Mouse (Mus musculus) forelimb bud, embryonic 11.5 days (tissue): ENCODE results near the gene Gm47995.
"Not testable (repeated sequence)": the region's sequence is repeated elsewhere in the genome, so short reads cannot be mapped to it uniquely, and the experiment has no call there.

ENCODE experiments used
- DNase-seq: peaks from one replicate; pipeline ENCODE4 v3.0.0-alpha.2; 2012; ENCODE audit warnings: low read depth, low spot score

Gene Gm47995

GRCm38 (mm10) chr1:151186879-151187424 is 11.3 kb upstream of the Gm47995 start:
- DNase-seq = not testable (repeated sequence)

DNA sequence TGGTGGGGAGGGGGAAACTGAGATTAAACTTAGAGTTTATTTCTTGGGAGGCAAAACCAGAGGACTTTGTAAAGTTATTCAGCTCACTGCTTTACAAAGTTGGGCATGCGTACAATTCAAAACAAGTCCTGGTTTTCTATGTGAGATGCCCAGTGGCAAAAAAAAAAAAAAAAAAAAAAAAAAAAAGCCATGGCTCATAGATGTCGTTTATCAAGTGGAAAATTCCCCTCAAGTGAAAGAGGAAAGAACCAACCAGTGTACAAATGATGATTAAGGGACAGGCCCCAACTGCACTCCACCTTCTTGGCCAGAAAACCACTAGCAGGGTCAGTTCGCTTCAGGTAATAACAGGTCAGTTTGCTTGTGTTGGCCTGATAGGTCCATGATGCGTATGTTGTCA is 9.8 kb upstream of the Gm47995 start:
- DNase-seq = no peak

- DNase-seq = not testable (repeated sequence)
These were observed 6.2 kb upstream of the Gm47995 start, which contains the start of gene Gm8947 for GRCm38 (mm10) chr1:151192075-151192474. TSS of gene Gm8947 (plus strand) at chr1:151192376.

DNA sequence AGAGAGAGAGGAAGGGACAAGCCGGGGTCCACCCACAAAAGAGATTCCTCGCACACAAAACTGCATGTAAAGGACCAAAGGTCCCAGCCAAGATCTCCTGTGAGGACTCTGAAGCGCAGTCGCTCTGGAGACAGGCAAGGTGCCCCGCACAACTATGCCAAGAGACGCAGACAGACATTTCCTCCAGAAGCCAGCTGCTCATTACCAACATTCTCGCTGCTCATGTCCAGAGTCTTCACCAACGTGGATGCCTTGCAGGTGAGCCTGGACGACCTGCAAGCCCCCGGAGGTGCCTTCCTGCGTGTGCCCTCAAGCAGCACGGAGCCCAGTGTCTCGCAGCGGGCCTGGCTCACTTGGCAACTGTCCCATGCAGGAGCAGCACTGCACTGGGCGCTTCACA is 5.5 kb upstream of the Gm47995 start:
- DNase-seq = not testable (repeated sequence)

DNA sequence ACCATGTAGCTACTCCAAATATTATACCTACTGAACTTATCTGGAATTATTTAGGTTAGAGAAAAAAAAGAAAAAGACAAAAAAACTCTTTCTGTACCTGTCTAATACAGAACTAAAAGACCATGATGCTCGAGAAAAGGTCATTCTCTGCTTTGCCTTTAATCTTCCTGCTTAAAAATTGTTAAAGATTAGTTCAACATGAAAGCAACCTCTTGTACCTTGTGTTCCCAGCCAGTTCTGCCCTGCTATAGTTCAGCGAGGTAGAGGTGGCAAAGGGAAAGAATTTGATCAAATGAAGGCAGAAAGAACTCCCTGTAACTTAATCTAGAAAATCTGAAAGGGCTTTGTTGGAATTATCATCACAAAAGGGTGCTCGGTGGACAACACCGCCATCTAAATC is 2.3 kb upstream of the Gm47995 start:
- DNase-seq = not testable (repeated sequence)

- not testable (repeated sequence) for DNase-seq
These were observed 1.6 kb upstream of the Gm47995 start for GRCm38 (mm10) chr1:151196690-151197089.

DNA sequence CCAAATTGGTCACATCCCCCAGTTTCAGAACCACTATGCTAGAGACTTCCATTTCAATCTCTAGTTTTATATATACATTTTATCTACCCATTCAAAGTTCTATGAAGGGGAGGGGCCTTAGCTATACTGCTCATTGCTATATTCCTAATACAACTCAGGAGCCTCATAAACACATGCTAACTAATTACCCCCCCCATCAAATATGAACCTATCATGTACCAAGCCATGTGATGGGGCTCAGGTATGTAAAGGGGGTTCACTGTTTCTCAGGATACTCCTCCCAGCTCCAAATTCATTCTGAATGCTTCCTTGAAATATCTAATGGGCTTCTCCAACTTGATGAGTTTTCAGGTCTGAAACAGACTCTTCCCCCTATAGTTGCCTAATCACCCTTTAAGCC is 2.4 kb downstream of the Gm47995 start:
- DNase-seq = not testable (repeated sequence)

DNA sequence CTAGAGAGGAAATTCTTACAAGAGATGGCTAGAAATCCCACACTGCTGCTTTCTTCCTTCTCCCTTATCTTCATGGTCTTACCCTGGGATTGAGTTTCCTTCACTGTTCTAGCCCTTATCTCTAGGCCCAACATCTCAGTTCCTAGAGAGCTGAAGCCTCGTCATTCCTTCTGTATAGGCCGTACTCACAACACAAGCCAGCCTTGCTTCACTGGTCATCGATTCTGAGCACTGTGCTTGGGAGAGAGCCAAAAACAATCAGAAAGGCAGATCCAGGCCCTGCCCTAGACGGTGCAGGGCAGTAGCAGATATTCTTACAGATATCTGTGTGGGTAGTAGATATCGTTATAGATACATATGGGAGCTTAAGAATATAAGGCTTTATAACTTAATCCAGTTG is 4.5 kb downstream of the Gm47995 start:
- not testable (repeated sequence) for DNase-seq

DNA sequence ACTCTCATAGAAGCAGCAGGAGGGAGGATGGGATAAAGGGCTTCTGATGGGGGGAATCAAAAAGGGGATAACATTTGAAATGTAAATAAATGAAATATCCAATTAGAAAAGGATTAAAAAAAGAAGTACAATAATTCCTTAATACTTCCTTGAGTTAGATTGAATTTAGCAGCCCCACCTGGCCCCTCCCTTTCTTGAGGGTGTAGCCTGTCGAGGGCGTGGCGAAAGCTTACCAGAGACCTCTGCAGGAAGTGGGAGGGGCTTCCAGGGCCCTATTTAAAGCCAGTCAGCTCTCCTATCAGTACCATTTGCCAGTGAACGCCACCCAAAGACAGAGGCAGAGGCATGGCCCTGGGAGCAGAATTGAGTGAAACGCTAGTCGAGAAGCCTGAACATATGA is 5.6 kb downstream of the Gm47995 start, which contains the start of gene 3110040M04Rik:
TSS of gene 3110040M04Rik (plus strand) at position 304 of the 400 bp plus-strand sequence.
- DNase-seq = not testable (repeated sequence)

DNA sequence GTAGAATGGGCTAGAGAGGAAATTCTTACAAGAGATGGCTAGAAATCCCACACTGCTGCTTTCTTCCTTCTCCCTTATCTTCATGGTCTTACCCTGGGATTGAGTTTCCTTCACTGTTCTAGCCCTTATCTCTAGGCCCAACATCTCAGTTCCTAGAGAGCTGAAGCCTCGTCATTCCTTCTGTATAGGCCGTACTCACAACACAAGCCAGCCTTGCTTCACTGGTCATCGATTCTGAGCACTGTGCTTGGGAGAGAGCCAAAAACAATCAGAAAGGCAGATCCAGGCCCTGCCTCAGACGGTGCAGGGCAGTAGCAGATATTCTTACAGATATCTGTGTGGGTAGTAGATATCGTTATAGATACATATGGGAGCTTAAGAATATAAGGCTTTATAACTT is 10.2 kb downstream of the Gm47995 start:
- not testable (repeated sequence) for DNase-seq

- not testable (repeated sequence) for DNase-seq
These were observed 10.7 kb downstream of the Gm47995 start for GRCm38 (mm10) chr1:151208944-151209343.

GRCm38 (mm10) chr1:151209824-151210355 is 11.6 kb downstream of the Gm47995 start, which contains the start of gene Gm47996:
TSS of gene Gm47996 (plus strand) at chr1:151210131.
- DNase-seq = not testable (repeated sequence)

- not testable (repeated sequence) for DNase-seq
These were observed 13.4 kb downstream of the Gm47995 start for GRCm38 (mm10) chr1:151211666-151212065.

DNA sequence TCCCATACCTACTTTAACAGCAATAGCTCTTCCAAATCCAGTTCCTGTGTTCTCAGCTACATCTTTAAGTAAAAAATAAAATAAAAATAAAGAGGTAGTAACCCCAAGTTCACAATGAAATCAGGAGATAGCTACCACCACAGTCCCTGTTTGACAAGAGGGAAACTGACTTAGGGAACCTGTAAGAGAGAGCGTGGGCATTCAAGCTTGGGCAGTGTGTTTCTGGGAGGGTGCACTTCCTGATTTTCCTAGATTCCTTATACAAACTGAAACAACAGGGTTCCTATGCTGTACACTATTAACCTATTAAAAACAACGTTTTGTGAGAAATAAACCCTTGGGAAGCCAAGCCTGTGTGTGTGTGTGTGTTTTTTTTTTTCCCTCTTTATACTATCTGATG is 16.6 kb downstream of the Gm47995 start:
- no peak for DNase-seq

DNA sequence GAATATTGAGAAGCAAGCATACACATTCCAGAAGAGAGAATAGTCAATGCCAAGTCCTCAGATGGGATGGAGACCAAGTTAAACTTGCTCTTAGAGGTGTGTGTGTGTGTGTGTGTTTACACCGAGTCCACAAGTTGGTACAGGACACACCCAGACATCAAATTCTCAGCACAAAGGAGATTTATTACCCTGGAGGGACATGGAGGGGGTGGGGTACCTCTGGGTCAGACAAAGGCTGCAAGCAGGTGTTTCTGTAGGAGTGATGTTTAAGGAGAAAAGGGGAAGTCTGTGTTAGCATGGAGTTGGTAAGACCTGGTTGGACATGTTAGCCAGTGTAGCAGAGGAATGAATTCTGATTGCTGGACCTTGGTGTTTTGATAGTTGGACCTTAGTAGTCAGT is 17.7 kb downstream of the Gm47995 start:
- no peak for DNase-seq

- no peak for DNase-seq
These were observed 18.2 kb downstream of the Gm47995 start for GRCm38 (mm10) chr1:151216417-151216816.

- DNase-seq = no peak
These were observed 20.8 kb downstream of the Gm47995 start for GRCm38 (mm10) chr1:151219045-151219444.

DNA sequence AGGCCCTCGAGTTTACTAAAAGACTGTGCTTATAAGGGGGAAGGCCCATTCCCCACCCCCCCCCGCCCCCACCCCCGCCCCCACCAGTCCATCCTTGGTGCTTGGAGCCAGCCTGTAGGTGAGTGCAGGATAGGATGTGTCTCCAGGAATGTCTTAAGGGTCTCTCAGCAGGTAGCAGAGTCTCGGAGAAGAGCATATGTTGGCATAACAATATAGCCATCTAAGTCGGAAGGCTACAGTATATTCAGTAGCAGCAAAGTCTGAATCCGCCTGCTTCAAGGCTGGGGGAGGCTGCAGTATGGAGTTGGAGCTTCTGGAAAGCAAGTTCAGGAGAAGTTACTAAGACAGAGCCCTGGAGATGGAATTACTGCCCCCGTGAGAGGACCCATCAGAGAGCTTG is 21.9 kb downstream of the Gm47995 start:
- DNase-seq = no peak

- no peak for DNase-seq
These were observed 24.5 kb downstream of the Gm47995 start for GRCm38 (mm10) chr1:151222561-151223267.

- no peak for DNase-seq
These were observed 25.1 kb downstream of the Gm47995 start for GRCm38 (mm10) chr1:151223377-151223776.

- no peak for DNase-seq
These were observed 26.3 kb downstream of the Gm47995 start for GRCm38 (mm10) chr1:151224536-151224935.

GRCm38 (mm10) chr1:151227506-151227905 is 29.3 kb downstream of the Gm47995 start:
- DNase-seq = no peak
